Mouse (Mus musculus) Patski (cell line): Measurements from ENCODE around the gene Gm47189. TPM values are rescaled to one million over a fixed set of nuclear protein-coding genes. Genes with fewer than 3 reads are reported as not detected.
"Not testable (repeated sequence)": the region's sequence is repeated elsewhere in the genome, so short reads cannot be mapped to it uniquely, and the experiment has no call there.

Experiments used
- ATAC-seq: fragments of 100-300 bp; one replicate; pipeline ENCODE4 v1.8.0; 2021
- CTCF ChIA-PET: fragments of 350-600 bp; sonication (Branson Sonifier 250); formaldehyde crosslinking; loops from one replicate; lab custom pipeline; 2022; ENCODE audit warnings: inconsistent platforms; lab: Charles Lee
- POLR2A ChIA-PET: fragments of 350-600 bp; sonication (Branson Sonifier 250); formaldehyde crosslinking; loops from one replicate; lab custom pipeline; 2022; ENCODE audit warnings: antibody characterized with exemption, inconsistent platforms; lab: Charles Lee
- DNase-seq: peaks from one replicate; pipeline ENCODE4 v3.0.0-alpha.2; 2011; ENCODE audit warnings: low read depth, low spot score
- H3K27me3 ChIP-seq: fragments of 371-371 bp; one replicate; pipeline ENCODE4 v1.5.1; 2021
- in situ Hi-C: fragments of 300-500 bp; cut with MboI; formaldehyde crosslinking; loops from 3 replicates; pipeline ENCODE4 v1.11.1; 2018; ENCODE audit warnings: low pct_unique_long_range_greater_than_20kb, mixed read lengths
- polyA plus RNA-seq: library from polyadenylated mRNA; unstranded; gene quantifications from one replicate; pipeline ENCODE4 v1.2.3, GENCODE M21; 2021

The Gm47189 gene
- polyA plus RNA-seq: not detected

DNA sequence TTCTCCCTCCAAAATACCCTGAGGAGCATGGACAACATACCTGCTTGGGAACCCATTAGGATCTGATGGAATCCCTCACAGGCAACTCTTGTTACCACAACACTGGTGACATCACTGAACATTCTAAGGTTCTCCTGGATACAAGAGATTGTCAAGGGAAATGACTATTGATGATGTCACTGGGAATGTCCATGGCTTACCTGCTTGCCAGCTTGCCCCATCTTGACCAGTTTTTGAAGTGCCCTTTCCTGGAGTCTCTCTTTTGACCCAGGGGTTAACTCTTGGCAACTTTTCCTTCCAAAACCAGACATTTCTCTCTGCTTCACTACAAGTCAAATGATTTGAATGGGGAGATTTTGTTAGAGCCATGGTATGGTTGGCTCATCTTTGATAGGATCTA, at the start of gene Gm47189:
Gene Gm47189, minus strand, starts transcription at position 101 of the 400 bp plus-strand sequence.
- POLR2A ChIA-PET, in situ Hi-C loops, ATAC-seq, H3K27me3 ChIP-seq, CTCF ChIA-PET, DNase-seq: not testable (repeated sequence)

DNA sequence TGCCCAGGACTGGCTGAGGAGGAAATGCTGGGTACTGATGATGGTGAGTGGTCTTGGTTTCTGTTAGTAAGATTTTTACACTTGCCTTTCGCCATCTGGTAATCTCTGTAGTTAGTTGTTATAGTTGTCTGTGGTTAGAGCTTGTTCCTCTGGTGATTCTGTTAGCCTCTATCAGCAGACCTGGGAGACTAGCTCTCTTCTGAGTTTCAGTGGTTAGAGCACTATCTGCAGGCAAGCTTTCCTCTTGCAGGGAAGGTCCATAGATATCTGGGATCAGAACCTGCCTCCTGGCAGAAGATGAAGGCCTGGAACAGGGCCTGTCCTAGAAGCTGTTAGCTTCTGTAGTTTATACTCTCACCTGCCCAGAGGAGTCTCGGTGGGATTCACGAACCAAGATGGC, 16.3 kb downstream of the Gm47189 start:
- CTCF ChIA-PET, in situ Hi-C loops, DNase-seq, H3K27me3 ChIP-seq, POLR2A ChIA-PET, ATAC-seq: not testable (repeated sequence)

DNA sequence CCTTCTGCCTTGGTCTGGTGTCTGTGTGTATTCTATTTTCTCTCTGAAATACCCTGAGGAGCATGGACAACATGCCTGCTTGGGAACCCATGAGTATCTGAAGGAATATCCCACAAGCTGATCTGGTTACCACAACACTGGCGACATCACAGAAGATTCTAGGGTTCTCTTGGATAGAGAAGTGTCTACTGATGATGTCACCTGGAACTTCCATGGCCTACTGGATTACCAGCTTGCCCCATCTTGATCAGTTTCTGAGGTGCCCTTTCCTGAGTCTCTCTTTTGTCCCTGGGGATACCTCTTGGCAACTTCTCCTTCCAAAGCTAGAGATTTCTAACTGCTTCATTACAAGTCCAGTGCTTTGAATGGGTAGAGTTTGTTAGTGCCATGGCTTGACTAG, 21.7 kb downstream of the Gm47189 start, which contains the start of gene Gm7929:
Gene Gm7929, minus strand, starts transcription at position 101 of the 400 bp plus-strand sequence.
- H3K27me3 ChIP-seq, POLR2A ChIA-PET, in situ Hi-C loops, DNase-seq, CTCF ChIA-PET, ATAC-seq: not testable (repeated sequence)

DNA sequence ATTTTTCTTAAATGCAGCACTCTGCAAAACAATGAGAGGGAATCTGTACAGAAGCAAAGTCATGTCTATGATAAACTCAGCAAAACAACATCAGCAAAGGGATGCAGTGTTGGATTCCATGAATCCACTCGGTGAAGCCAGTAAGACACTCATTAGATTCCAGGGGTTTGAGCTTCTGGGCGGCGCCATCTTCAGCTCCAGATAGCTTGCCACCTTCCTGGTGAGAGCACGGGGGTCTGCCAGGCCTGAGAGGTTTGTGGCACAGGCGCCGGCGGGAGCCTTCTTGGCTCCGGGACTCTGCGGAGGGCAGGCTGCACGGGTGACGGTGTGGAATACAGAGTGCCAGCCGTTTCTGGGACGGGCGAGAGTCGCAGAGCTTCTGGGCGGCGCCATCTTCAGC, 48.8 kb downstream of the Gm47189 start:
- POLR2A ChIA-PET: not testable (repeated sequence)

DNA sequence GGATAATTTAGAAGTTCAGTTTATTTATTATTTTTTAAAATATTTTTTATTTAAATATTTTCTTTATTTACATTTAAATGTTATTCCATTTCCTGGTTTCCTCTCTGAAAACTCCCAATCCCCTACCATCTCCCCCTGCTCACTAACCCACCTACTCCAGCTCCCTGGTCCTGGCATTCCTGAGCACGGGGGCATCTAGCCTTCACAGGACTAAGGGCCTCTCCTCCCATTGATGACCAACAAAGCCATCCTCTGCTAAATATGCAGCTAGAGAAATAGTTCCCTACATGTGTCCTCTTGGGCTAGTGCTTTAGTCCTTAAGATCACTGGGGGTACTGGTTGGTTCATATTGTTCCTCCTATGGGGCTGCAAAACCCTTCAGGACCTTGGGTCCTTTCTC, 55.1 kb downstream of the Gm47189 start:
- DNase-seq, POLR2A ChIA-PET, ATAC-seq, CTCF ChIA-PET, in situ Hi-C loops, H3K27me3 ChIP-seq: not testable (repeated sequence)

More for the DNA sequence above, 48.8 kb downstream of the Gm47189 start:
- in situ Hi-C loops, ATAC-seq, CTCF ChIA-PET, DNase-seq, H3K27me3 ChIP-seq: not testable (repeated sequence)

Other genes with a start within 250 kb of the Gm47189 start
- gene Gm7970, start 216.9 kb downstream of the Gm47189 start, polyA plus RNA-seq: not detected
- not detected for gene 1700049E17Rik2, start 199.2 kb downstream of the Gm47189 start, polyA plus RNA-seq
- not detected for gene Gm3072, start 147.8 kb downstream of the Gm47189 start, polyA plus RNA-seq
- gene Gm3676, start 126.0 kb downstream of the Gm47189 start, polyA plus RNA-seq: 0.08 TPM
- gene Gm8068, start 70.6 kb downstream of the Gm47189 start, polyA plus RNA-seq: not detected
- not detected for gene Gm7929, start 21.8 kb downstream of the Gm47189 start, polyA plus RNA-seq
- not detected for gene Gm7980, start 134.8 kb upstream of the Gm47189 start, polyA plus RNA-seq
- gene 1700049E17Rik1, start 152.5 kb upstream of the Gm47189 start, polyA plus RNA-seq: not detected
- gene 1700024B05Rik, start 171.6 kb upstream of the Gm47189 start, polyA plus RNA-seq: not detected
- gene Gm6401, start 195.5 kb upstream of the Gm47189 start, polyA plus RNA-seq: not detected
- not detected for gene Gm3543, start 210.9 kb upstream of the Gm47189 start, polyA plus RNA-seq